Mouse (Mus musculus): ENCODE results near the gene Myo7a. TPM values are rescaled to one million over a fixed set of nuclear protein-coding genes. Genes with fewer than 3 reads are reported as not detected.

Myo7a gene
- total and polyA plus RNA-seq, 2 experiments from 2014 or later: 3.6 to 20.0 TPM

DNA sequence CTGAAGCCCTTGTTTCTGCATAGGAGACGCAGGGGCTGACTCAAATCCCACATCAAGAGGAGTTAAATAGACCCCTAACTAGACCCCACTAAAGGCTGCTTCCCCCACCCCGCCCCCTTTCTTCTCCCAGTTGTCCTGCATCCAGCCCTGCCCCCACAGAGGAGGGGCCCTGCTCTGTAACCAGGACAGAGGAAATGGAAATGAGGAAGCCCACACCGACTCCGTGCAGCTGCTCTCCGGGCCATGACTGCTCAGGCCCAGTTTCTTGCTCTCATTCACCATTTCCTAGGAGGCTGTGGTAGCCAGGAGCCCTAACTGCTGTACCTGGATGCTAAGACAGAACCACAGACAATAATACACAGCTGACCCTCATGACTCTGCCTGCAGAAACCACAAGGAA, 36.9 kb downstream of the Myo7a start:
- no peak for TF ChIP-seq CTCF (IDR thresholded peaks at IDR 0.05; ENCODE audit: low read depth)
- no peak for TF ChIP-seq EP300 (IDR thresholded peaks at IDR 0.05; ENCODE audit: low read depth)
- Histone ChIP-seq H3K4me2 (ENCODE audit: low read depth, low read length) (no peak overlapping the region), H3K4me1 (ENCODE audit: control insufficient read depth, insufficient read depth) (peaks cover 8% of the 10 kb centered on the region; the same call in 1 of the 2 replicates), H3K27ac (ENCODE audit: low read depth) (no peak overlapping the region), H3K9me3 (replicated peaks; ENCODE audit: control insufficient read depth, low read length) (no peaks in the 10 kb centered on the region), H3K27me3 (ENCODE audit: control insufficient read depth, insufficient read depth, low read length) (no peaks in the 10 kb centered on the region), H3K36me3 (replicated peaks; ENCODE audit: control insufficient read depth, insufficient read depth, low read length) (no peaks in the 10 kb centered on the region), H3K9ac (replicated peaks; ENCODE audit: low read depth, low read length) (no peak overlapping the region), H3K4me3 (ENCODE audit: low read depth, low read length) (no peak overlapping the region)
- DNase-seq (ENCODE audit: low spot score) (no peak), ATAC-seq (ENCODE audit: insufficient read depth, low read depth) (no peak)
- 37% methylated on average over 5 of the region's 5 CpGs for WGBS

DNA sequence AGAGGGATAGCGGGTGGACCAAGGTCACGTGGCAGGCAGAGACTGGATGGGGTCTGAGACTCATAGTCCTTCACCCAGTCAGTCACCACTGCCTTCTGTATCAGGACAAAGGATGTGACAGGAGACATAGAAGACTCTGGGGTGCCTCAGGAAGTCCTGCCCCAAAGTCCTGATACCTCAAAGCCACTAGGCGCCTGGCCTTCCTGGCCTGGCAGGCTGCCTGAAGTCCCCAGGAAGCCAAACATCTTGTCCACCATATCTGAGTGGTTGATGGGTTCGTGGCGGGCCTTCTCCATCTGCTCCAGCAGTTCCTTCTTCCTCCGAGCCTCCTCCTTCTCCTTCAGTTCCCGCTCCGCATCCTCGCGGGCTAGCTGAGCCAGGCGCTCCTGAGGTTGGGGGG, 41.9 kb downstream of the Myo7a start:
- Histone ChIP-seq H3K4me2 (ENCODE audit: low read depth, low read length) (no peak overlapping the region), H3K36me3 (replicated peaks; ENCODE audit: control insufficient read depth, insufficient read depth, low read length) (0 out of 2 replicates have a peak, but pooled peaks cover 4% of the 10 kb centered on the region), H3K27ac (ENCODE audit: low read depth) (no peak overlapping the region), H3K4me3 (ENCODE audit: low read depth, low read length) (no peak overlapping the region), H3K9ac (replicated peaks; ENCODE audit: low read depth, low read length) (no peak overlapping the region), H3K4me1 (ENCODE audit: control insufficient read depth, insufficient read depth) (no peaks in the 10 kb centered on the region), H3K9me3 (replicated peaks; ENCODE audit: control insufficient read depth, low read length) (no peaks in the 10 kb centered on the region), H3K27me3 (ENCODE audit: control insufficient read depth, insufficient read depth, low read length) (no peaks in the 10 kb centered on the region)
- no peak for ATAC-seq (ENCODE audit: insufficient read depth, low read depth)
- no peak for DNase-seq (ENCODE audit: low spot score)
- WGBS: 75% methylated on average over 11 of the region's 11 CpGs
- TF ChIP-seq CTCF (IDR thresholded peaks at IDR 0.05; ENCODE audit: low read depth): no peak

- H3K4me3 ChIP-seq (ENCODE audit: low read depth, low read length): no peak overlapping the region
- DNase-seq (ENCODE audit: low spot score) (peak; percentile 69), ATAC-seq (ENCODE audit: insufficient read depth, low read depth) (peak; percentile 27; the same call in 1 of the 2 replicates)
- no peaks in the 10 kb centered on the region for H3K9me3 ChIP-seq (replicated peaks; ENCODE audit: control insufficient read depth, low read length)
- H3K9ac ChIP-seq (replicated peaks; ENCODE audit: low read depth, low read length): no peak overlapping the region
- no peak overlapping the region for H3K4me2 ChIP-seq (ENCODE audit: low read depth, low read length)
- H3K27ac ChIP-seq (ENCODE audit: low read depth): no peak overlapping the region
- no peaks in the 10 kb centered on the region for H3K27me3 ChIP-seq (ENCODE audit: control insufficient read depth, insufficient read depth, low read length)
- H3K4me1 ChIP-seq (ENCODE audit: control insufficient read depth, insufficient read depth): no peaks in the 10 kb centered on the region
- TF ChIP-seq EP300 (IDR thresholded peaks at IDR 0.05; ENCODE audit: low read depth) (no peak), CTCF (IDR thresholded peaks at IDR 0.05; ENCODE audit: low read depth) (peak; percentile 96)
- 0 out of 2 replicates have a peak, but pooled peaks cover 7% of the 10 kb centered on the region for H3K36me3 ChIP-seq (replicated peaks; ENCODE audit: control insufficient read depth, insufficient read depth, low read length)
- WGBS: 24% methylated on average over 5 of the region's 5 CpGs
Measured at GRCm38 (mm10) chr7:98071620-98072019, 47.7 kb downstream of the Myo7a start.

DNA sequence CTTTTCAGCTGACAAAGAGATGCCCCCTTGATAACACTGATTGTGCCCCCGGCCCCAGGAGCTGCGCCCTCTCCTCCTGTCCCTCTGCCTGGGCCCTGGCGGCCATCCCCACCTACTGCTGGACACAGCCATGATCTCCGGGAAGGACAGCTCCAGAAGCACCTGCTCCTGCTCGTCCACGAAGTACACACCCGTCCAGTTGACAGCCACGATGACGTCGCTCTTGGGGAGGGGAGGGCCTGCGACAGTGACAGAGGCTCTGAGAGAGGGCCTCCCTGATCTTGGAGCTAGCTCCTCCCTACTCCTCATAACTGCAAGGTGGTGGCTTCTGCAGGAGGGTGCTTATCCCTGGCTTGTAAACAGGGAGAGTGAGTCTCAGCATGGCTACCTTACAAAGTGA, 53.1 kb downstream of the Myo7a start:
- Histone ChIP-seq H3K9ac (replicated peaks; ENCODE audit: low read depth, low read length) (no peak overlapping the region), H3K27me3 (ENCODE audit: control insufficient read depth, insufficient read depth, low read length) (no peaks in the 10 kb centered on the region), H3K27ac (ENCODE audit: low read depth) (no peak overlapping the region), H3K9me3 (replicated peaks; ENCODE audit: control insufficient read depth, low read length) (no peaks in the 10 kb centered on the region), H3K4me1 (ENCODE audit: control insufficient read depth, insufficient read depth) (no peaks in the 10 kb centered on the region), H3K4me3 (ENCODE audit: low read depth, low read length) (no peak overlapping the region), H3K36me3 (replicated peaks; ENCODE audit: control insufficient read depth, insufficient read depth, low read length) (peaks cover 7% of the 10 kb centered on the region; the same call in 1 of the 2 replicates), H3K4me2 (ENCODE audit: low read depth, low read length) (no peak overlapping the region)
- DNase-seq (ENCODE audit: low spot score): no peak
- 61% methylated on average over 11 of the region's 11 CpGs for WGBS
- TF ChIP-seq CTCF (IDR thresholded peaks at IDR 0.05; ENCODE audit: low read depth) (no peak), EP300 (IDR thresholded peaks at IDR 0.05; ENCODE audit: low read depth) (no peak)
- ATAC-seq (ENCODE audit: insufficient read depth, low read depth): no peak

GRCm38 (mm10) chr7:98054942-98055341, 64.4 kb downstream of the Myo7a start:
- no peaks in the 10 kb centered on the region for H3K36me3 ChIP-seq (replicated peaks; ENCODE audit: control insufficient read depth, insufficient read depth, low read length)
- H3K27ac ChIP-seq (ENCODE audit: low read depth): no peak overlapping the region
- no peaks in the 10 kb centered on the region for H3K27me3 ChIP-seq (ENCODE audit: control insufficient read depth, insufficient read depth, low read length)
- H3K4me3 ChIP-seq (ENCODE audit: low read depth, low read length): no peak overlapping the region
- no peak for TF ChIP-seq EP300 (IDR thresholded peaks at IDR 0.05; ENCODE audit: low read depth)
- TF ChIP-seq CTCF (IDR thresholded peaks at IDR 0.05; ENCODE audit: low read depth): no peak
- no peak overlapping the region for H3K4me2 ChIP-seq (ENCODE audit: low read depth, low read length)
- WGBS: 85% methylated on average over 8 of the region's 8 CpGs
- H3K9me3 ChIP-seq (replicated peaks; ENCODE audit: control insufficient read depth, low read length): no peaks in the 10 kb centered on the region
- DNase-seq (ENCODE audit: low spot score) (no peak), ATAC-seq (ENCODE audit: insufficient read depth, low read depth) (no peak)
- no peak overlapping the region for H3K9ac ChIP-seq (replicated peaks; ENCODE audit: low read depth, low read length)
- no peaks in the 10 kb centered on the region for H3K4me1 ChIP-seq (ENCODE audit: control insufficient read depth, insufficient read depth)

GRCm38 (mm10) chr7:98054461-98054860, 64.9 kb downstream of the Myo7a start:
- no peak for ATAC-seq (ENCODE audit: insufficient read depth, low read depth)
- DNase-seq (ENCODE audit: low spot score): no peak
- Histone ChIP-seq H3K27ac (ENCODE audit: low read depth) (no peak overlapping the region), H3K4me1 (ENCODE audit: control insufficient read depth, insufficient read depth) (no peaks in the 10 kb centered on the region), H3K4me2 (ENCODE audit: low read depth, low read length) (no peak overlapping the region), H3K27me3 (ENCODE audit: control insufficient read depth, insufficient read depth, low read length) (no peaks in the 10 kb centered on the region), H3K9ac (replicated peaks; ENCODE audit: low read depth, low read length) (no peak overlapping the region), H3K4me3 (ENCODE audit: low read depth, low read length) (no peak overlapping the region), H3K36me3 (replicated peaks; ENCODE audit: control insufficient read depth, insufficient read depth, low read length) (no peaks in the 10 kb centered on the region), H3K9me3 (replicated peaks; ENCODE audit: control insufficient read depth, low read length) (no peaks in the 10 kb centered on the region)
- TF ChIP-seq EP300 (IDR thresholded peaks at IDR 0.05; ENCODE audit: low read depth): no peak
- no peak for TF ChIP-seq CTCF (IDR thresholded peaks at IDR 0.05; ENCODE audit: low read depth)
- WGBS: 88% methylated on average over 9 of the region's 9 CpGs

Measured in heart, postnatal 0 days (tissue).